Mouse (Mus musculus): Measurements from ENCODE around the gene Rab40b.

DNA sequence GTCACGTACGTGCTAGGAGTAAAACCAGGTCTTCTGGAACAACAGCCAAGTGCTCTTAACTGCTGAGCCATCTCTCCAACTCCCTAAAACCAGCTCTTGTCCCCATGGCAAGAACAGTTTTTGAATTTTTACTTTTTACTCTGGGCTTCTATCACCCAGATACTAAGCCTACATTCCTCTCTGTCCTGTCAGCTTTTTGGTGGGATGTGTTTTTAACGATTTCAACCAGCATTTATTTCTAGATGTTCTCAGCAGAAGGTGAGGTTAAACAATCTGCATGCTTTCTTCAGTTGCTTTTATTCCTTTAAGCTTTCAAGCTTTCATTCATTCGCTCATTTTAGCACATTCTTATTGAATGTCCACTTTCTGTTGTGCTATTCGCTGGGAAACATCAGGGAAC lies 29.9 kb upstream of the Rab40b start:
- TF ChIP-seq EP300 (IDR thresholded peaks at IDR 0.05; ENCODE audit: insufficient read depth, low read depth, low read length) (no peak), CTCF (IDR thresholded peaks at IDR 0.05) (no peak)
